Mouse (Mus musculus) gastrocnemius, adult 8-10 months (tissue): ENCODE measurements around the gene Scd1. TPM values are rescaled to one million over a fixed set of nuclear protein-coding genes. Genes with fewer than 3 reads are reported as not detected.
"Not testable (repeated sequence)": the region's sequence is repeated elsewhere in the genome, so short reads cannot be mapped to it uniquely, and the experiment has no call there.

Source experiments
- DNase-seq, 2 experiments: peaks; one replicate each; pipeline ENCODE4 v3.0.0; 2022; ENCODE audit warnings: low spot score in 2 of 2
- total RNA-seq, 4 experiments: library from RNA; stranded (reverse); gene quantifications; 2 replicates each; pipeline ENCODE4 v1.2.4; 2022

Gene Scd1
- total RNA-seq, 4 experiments from 2014 or later = 9.2 to 25.2 (median 14.3) TPM

DNA sequence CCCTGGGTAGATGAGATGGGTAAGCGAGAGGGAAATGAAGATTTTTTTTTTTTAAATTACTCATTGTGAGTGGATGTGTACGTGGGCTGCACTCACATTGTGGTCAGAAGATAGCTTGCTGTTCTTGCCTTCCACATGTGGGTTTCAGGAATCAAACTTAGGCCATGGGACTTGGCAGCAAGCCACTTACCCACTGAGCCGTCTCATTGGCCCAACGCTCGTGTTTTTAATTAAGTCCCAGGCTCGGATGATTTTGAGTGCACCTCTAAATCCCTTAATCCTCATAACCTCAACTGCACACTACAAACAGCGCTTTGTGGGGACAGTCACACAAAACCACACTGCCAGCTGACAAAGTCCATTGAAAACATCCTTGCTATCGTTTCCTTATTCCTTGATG lies 38.3 kb downstream of the Scd1 start:
- DNase-seq = no peak

DNA sequence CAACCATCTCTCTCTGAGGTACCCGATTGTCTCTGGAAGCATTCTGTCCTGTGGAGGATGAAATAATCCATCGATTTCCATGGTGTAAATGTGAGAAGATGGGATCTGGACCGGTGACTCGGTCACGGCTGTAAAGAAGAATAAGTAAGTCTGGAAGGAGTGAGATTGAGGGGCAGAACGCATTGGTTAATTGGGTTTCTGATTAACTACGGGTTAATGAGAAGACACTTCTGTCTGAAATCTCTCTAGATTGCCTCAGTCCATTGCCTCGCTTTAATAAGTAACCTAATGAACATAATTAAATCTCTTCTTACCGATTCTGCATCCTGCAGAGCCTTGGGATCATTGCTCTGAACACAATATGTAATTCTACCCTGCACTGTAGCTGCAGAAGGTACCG lies 40.6 kb downstream of the Scd1 start:
- not testable (repeated sequence) for DNase-seq

DNA sequence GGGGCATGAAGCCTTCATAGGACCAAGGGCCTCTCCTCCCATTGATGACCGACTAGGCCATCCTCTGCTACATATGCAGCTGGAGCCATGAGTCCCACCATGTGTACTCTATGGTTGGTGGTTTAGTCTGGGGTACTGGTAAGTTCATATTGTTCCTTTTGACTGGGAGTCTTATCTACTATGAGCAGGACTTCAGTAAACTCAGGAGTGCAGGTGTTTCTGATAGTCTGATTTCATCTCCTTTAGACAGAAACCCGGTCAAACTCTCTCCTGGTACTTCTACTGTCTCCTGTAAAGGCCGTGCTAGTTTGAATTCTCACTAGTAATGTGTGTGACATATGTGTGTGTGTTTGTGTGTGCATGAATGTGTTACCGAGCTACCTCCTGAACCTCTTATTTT lies 41.9 kb downstream of the Scd1 start:
- DNase-seq = no peak

DNA sequence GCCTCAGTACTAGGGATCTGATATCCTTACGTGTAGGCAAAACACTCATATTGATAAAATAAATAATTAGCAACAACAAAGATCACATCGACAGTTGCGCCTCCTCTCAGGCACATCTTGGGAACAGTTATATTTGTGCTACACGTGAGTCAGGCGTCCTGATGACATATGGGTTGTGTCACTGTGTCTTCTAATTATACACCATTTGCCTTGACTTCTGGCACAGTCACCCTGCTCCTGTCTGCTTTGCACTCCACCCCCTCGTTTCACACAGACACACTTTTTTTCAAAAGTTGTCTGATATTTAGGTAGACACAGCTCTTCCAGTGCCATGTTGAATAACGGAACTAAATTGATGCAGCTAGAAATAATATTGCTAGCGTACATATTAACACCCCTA lies 43.6 kb downstream of the Scd1 start:
- DNase-seq = no peak

DNA sequence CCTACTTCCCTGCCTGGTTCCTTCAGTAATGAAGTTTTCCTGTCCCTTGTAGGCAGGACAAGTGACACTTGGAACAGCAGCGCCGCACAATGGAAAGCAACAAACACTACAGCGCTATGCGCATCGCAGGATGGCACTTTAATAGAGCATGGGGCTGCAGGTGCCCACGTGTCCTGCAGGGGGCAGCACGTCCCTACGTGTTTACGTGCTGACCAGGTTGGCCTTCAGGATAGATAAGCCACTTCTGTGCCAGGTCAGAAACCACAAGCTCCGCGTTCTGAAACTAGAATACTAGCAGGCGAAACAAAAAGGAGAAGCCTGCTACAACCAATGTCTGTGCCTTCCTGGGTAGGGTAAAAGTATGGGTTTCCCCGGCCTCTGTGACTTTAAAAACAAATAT lies 44.1 kb downstream of the Scd1 start:
- DNase-seq = peak; percentile 8 to 15

DNA sequence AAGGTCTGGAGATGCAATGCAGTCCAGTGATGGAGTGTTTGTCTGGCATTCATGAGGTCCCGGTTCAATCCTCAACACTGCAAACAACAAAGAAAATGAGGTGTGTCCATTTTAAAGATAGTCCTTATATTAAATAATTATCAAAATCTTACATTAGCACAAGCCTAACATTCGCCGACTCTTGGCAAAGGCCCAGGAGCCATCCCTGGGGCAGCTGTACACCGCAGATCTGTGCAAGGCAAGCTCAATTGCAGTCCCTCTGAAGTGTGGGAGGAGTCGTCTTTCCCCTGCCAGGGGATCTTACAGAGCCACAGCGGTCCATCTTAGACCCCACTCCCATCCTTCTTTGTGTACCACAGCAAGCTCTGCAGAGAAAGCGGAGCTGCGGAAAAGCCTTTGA lies 49.0 kb downstream of the Scd1 start:
- DNase-seq = no peak

DNA sequence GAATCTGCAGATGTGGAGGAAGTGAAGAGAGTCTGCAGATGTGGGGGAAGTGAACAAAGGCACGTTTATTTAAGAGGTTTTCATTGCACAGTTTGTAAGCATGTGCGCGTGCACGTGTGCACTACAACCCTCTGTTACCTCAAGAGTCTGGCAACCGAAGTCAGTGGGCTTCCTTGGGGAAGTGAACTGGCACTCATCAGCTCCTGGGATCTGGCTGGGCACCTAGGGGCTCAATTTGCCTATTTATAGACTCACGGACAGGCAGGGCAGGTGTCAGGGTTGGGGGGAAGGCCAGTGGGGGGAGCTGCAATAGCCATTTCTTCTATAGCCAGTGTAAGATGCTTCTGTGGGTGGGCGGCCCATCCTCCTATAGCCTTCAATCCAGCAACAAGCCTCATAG lies 55.9 kb downstream of the Scd1 start:
- no peak for DNase-seq

DNA sequence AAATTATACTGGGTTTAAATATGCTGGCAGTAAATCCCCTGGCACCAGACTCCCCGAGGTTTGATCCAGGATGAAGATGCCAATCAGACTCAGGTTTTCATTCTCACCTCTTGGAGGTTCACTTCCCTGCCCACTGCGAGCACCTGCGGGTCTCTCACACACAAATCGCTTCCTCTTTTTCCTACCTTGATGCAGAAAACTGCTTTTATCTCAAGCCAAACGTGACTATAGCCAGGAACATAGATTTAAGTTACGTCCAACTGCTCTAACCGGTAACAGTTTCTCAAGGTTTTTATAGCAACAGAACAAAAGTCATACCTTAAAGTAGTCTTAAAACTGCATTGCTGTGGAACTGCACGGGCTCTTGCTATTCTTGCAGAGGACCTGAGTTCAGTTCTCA lies 58.0 kb downstream of the Scd1 start:
- DNase-seq = no peak

Other genes starting within 250 kb of the Scd1 start
- gene Pkd2l1, start 215.4 kb downstream of the Scd1 start, total RNA-seq = not detected
- not detected for gene Scd3, start 204.6 kb downstream of the Scd1 start, total RNA-seq
- gene Scd2, start 114.2 kb downstream of the Scd1 start, total RNA-seq = 1 to 10 TPM; 3.7 to 7.8 (median 7.1) TPM
- under 1 TPM in 1 of 4 experiments, not detected in 3; 0.13 TPM for gene Scd4, start 74.8 kb downstream of the Scd1 start, total RNA-seq
- not detected for gene Wnt8b, start 85.6 kb upstream of the Scd1 start, total RNA-seq
- 10 to 100 TPM; 18.0 to 21.4 (median 19.5) TPM for gene Sec31b, start 138.0 kb upstream of the Scd1 start, total RNA-seq
- not detected for gene Gm20538, start 145.0 kb upstream of the Scd1 start, total RNA-seq
- gene Ndufb8, start 147.6 kb upstream of the Scd1 start, total RNA-seq = 100 to 1,000 TPM; 871 to 993 (median 922) TPM
- 100 to 1,000 TPM; 122 to 163 (median 137) TPM for gene Hif1an, start 155.0 kb upstream of the Scd1 start, total RNA-seq